Mouse (Mus musculus) CH12.LX (cell line): ENCODE results near the gene Pttg1ip. TPM values are rescaled to one million over a fixed set of nuclear protein-coding genes. Genes with fewer than 3 reads are reported as not detected.

Experiments used
- DNase-seq: peaks from one replicate; pipeline ENCODE4 v3.0.0-alpha.2; 2013; ENCODE audit errors: extremely low read depth
- H3K27ac ChIP-seq: 2 replicates; pipeline ENCODE4 v1.5.1; 2012; ENCODE audit warnings: low read depth, mild to moderate bottlenecking, control low read depth, moderate library complexity; ENCODE audit not compliant: insufficient read depth
- H3K27me3 ChIP-seq: replicated peaks from 2 replicates; pipeline ENCODE3; 2012; ENCODE audit warnings: inconsistent platforms
- H3K36me3 ChIP-seq, 2 experiments: replicated peaks in 1 of 2; 2 replicates each; pipeline versions ENCODE3 to v1.6.1; 2012; ENCODE audit warnings: inconsistent platforms in 1 of 2, low read length in 1 of 2, mild to moderate bottlenecking in 1 of 2, mixed read lengths in 1 of 2, moderate library complexity in 1 of 2; ENCODE audit not compliant: control insufficient read depth in 1 of 2, insufficient read depth in 1 of 2
- H3K4me1 ChIP-seq, 2 experiments: 2 replicates each; pipeline ENCODE4 v1.6.1; 2012; ENCODE audit warnings: inconsistent platforms in 1 of 2, moderate library complexity in 1 of 2; ENCODE audit not compliant: insufficient read depth in 2 of 2, control insufficient read depth in 1 of 2
- H3K4me2 ChIP-seq: 2 replicates; pipeline ENCODE4 v1.6.1; 2012; ENCODE audit warnings: low read depth, mild to moderate bottlenecking, control low read depth; ENCODE audit not compliant: poor library complexity, insufficient read depth, severe bottlenecking
- H3K4me3 ChIP-seq, 3 experiments: fragments of 150-350 bp in 1 of 3; sonication (generic) in 1 of 3; replicated peaks in 1 of 3; 2 replicates each; pipeline versions ENCODE3 to v1.5.1; 2011 to 2012; ENCODE audit warnings: low read depth in 2 of 3, low read length in 2 of 3, mild to moderate bottlenecking in 2 of 3, moderate library complexity in 2 of 3, control low read depth in 1 of 3, improper control_type of control experiment in 1 of 3, inconsistent platforms in 1 of 3, mixed read lengths in 1 of 3; ENCODE audit not compliant: poor library complexity in 1 of 3
- H3K79me2 ChIP-seq: replicated peaks from 2 replicates; pipeline ENCODE4 v1.6.1; 2012; ENCODE audit warnings: mild to moderate bottlenecking, moderate library complexity; ENCODE audit not compliant: control insufficient read depth, poor library complexity, insufficient read depth, severe bottlenecking; ENCODE audit errors: extremely low read depth
- H3K9ac ChIP-seq: 2 replicates; pipeline ENCODE4 v1.6.1; 2012; ENCODE audit warnings: low read depth, mild to moderate bottlenecking, control low read depth, moderate library complexity; ENCODE audit not compliant: insufficient read depth
- H3K9me3 ChIP-seq: replicated peaks from 2 replicates; pipeline ENCODE3; 2012; ENCODE audit warnings: low read length, inconsistent platforms, mixed read lengths
- BHLHE40 ChIP-seq: IDR thresholded peaks from 2 replicates; pipeline ENCODE4 v1.6.1; 2011; ENCODE audit warnings: mild to moderate bottlenecking, low read depth, low read length, improper control_type of control experiment
- E2F4 ChIP-seq: IDR thresholded peaks from 2 replicates; pipeline ENCODE4 v1.6.1; 2011; ENCODE audit warnings: low read depth, low read length, improper control_type of control experiment; ENCODE audit not compliant: insufficient replicate concordance
- ELF1 ChIP-seq: IDR thresholded peaks from 2 replicates; pipeline ENCODE4 v1.6.1; 2014; ENCODE audit warnings: low read depth, mild to moderate bottlenecking, inconsistent platforms, low read length, improper control_type of control experiment
- ETS1 ChIP-seq: conservative IDR thresholded peaks from 2 replicates; pipeline ENCODE4 v1.6.1; 2012; ENCODE audit warnings: low read depth, mild to moderate bottlenecking, inconsistent platforms, low read length, improper control_type of control experiment, moderate library complexity
- HCFC1 ChIP-seq: IDR thresholded peaks from 2 replicates; pipeline ENCODE4 v1.6.1; 2012; ENCODE audit warnings: low read depth, mild to moderate bottlenecking, inconsistent platforms, low read length, improper control_type of control experiment
- IRF4 ChIP-seq: IDR thresholded peaks from 2 replicates; pipeline ENCODE4 v1.6.1; 2014; ENCODE audit warnings: low read depth, mild to moderate bottlenecking, inconsistent platforms, low read length, improper control_type of control experiment
- JUND ChIP-seq: conservative IDR thresholded peaks from 2 replicates; pipeline ENCODE4 v1.6.1; 2011; ENCODE audit warnings: low read depth, low read length, improper control_type of control experiment
- MAFK ChIP-seq: IDR thresholded peaks from 2 replicates; pipeline ENCODE4 v1.6.1; 2011; ENCODE audit warnings: low read length, improper control_type of control experiment; ENCODE audit not compliant: insufficient replicate concordance
- MEF2A ChIP-seq: IDR thresholded peaks from 2 replicates; pipeline ENCODE4 v1.6.1; 2014; ENCODE audit warnings: low read depth, mild to moderate bottlenecking, inconsistent platforms, low read length, improper control_type of control experiment, borderline replicate concordance
- NELFE ChIP-seq: IDR thresholded peaks from 2 replicates; pipeline ENCODE4 v1.6.1; 2011; ENCODE audit warnings: low read depth, low read length, improper control_type of control experiment
- NRF1 ChIP-seq: IDR thresholded peaks from 2 replicates; pipeline ENCODE4 v1.6.1; 2014; ENCODE audit warnings: low read depth, mild to moderate bottlenecking, inconsistent platforms, low read length, improper control_type of control experiment, moderate library complexity
- POLR2A ChIP-seq: IDR thresholded peaks from 2 replicates; pipeline ENCODE4 v1.6.1; 2011; ENCODE audit warnings: low read depth, mild to moderate bottlenecking, improper control_type of control experiment, low read length
- RCOR1 ChIP-seq: conservative IDR thresholded peaks from 2 replicates; pipeline ENCODE4 v1.6.1; 2012; ENCODE audit warnings: low read depth, mild to moderate bottlenecking, inconsistent platforms, low read length, improper control_type of control experiment
- SIN3A ChIP-seq: IDR thresholded peaks from 2 replicates; pipeline ENCODE4 v1.6.1; 2012; ENCODE audit warnings: low read length, improper control_type of control experiment, inconsistent platforms
- ZC3H11A ChIP-seq: IDR thresholded peaks from 2 replicates; pipeline ENCODE4 v1.6.1; 2012; ENCODE audit warnings: low read depth, mild to moderate bottlenecking, inconsistent platforms, low read length, improper control_type of control experiment
- dilution Hi-C: fragments of 300-500 bp; cut with MboI; formaldehyde crosslinking; loops from 2 replicates; pipeline ENCODE4 v1.14.3; 2020; ENCODE audit warnings: low sequenced_read_pairs; ENCODE audit not compliant: extremely low pct_unique_long_range_greater_than_20kb, extremely low pct_ligation_motif_present
- in situ Hi-C: fragments of 300-500 bp; cut with MboI; formaldehyde crosslinking; loops from 3 replicates; pipeline ENCODE4 v1.14.3; 2019; ENCODE audit warnings: low sequenced_read_pairs, low pct_ligation_motif_present, low pct_unique_long_range_greater_than_20kb, mixed read lengths
- polyA plus RNA-seq: library from polyadenylated mRNA; unstranded; fragments of >175 nt; gene quantifications from 2 replicates; pipeline ENCODE4 v1.2.1, GENCODE M21; 2012; ENCODE audit warnings: low read depth; ENCODE audit not compliant: insufficient read length
- total RNA-seq, 2 experiments: library from RNA; depleted of rRNA; stranded (reverse); fragments of 300-350 nt in 1 of 2; fragments of >200 nt in 1 of 2; gene quantifications; 2 replicates each; pipeline ENCODE4 v1.2.3; 2012 to 2014

The Pttg1ip gene
- total and polyA plus RNA-seq, 3 experiments = 18.9 to 25.3 (median 20.7) TPM

DNA sequence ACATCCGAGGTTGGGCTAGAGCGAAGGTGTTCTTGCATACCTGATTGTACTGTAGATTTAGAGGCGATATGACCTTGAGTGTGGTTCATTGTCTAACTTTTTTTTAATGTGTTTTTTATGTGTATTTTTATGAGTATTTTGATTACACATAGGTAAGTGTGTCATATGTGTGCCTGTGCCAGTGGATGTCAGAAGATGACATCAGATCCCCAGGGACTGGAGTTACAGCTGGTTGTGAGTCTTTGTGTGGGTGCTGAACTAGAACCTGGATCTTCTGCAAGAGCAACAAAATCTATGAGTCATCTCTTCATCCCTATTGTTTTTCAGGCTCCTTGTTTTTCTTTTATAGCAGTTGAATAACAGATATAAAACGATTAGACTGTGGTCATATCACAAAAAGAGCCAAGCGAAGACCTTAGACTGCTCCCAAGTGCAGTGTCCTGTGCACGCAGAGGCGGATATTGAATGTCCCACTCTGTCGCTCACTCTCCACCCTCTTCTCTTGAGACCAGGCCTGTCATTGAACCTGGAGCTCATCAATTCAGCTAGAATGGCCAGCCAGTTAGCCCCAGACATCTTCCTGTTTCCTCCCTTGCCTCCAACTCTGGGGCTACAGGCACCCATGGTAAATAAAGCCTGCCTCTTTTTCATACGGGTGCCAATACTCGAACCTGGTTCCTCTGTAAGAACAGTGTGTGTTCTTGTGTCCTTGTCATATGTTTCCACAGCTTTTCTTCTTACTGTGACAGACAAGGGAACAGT, 42.3 kb downstream of the Pttg1ip start:
- Histone ChIP-seq H3K27ac (no peak overlapping the region; the same call in 1 of the 2 replicates), H3K36me3 (peaks cover 15 to 48% of the 10 kb centered on the region in 2 experiments), H3K9ac (peak overlapping the region; percentile 98), H3K27me3 (no peaks in the 10 kb centered on the region), H3K9me3 (no peaks in the 10 kb centered on the region), H3K79me2 (peaks cover 59% of the 10 kb centered on the region), H3K4me2 (peak overlapping the region; percentile 94; the same call in 1 of the 2 replicates), H3K4me1 (peaks cover 12 to 53% of the 10 kb centered on the region in 2 experiments), H3K4me3 (peak overlapping the region; percentile 75 to 99 (median 97))
- TF ChIP-seq ETS1 (peak; percentile 43; the same call in 1 of the 2 replicates), ELF1 (no peak), SIN3A (peak; percentile 10; the same call in 1 of the 2 replicates)
- peak; percentile 49 for DNase-seq
- in situ Hi-C loops (loop anchor here (10.0 kb wide), 1 partner anchor 109 kb away; the partner anchor contains the start of gene Fam207a), dilution Hi-C loops (no loop called here)

DNA sequence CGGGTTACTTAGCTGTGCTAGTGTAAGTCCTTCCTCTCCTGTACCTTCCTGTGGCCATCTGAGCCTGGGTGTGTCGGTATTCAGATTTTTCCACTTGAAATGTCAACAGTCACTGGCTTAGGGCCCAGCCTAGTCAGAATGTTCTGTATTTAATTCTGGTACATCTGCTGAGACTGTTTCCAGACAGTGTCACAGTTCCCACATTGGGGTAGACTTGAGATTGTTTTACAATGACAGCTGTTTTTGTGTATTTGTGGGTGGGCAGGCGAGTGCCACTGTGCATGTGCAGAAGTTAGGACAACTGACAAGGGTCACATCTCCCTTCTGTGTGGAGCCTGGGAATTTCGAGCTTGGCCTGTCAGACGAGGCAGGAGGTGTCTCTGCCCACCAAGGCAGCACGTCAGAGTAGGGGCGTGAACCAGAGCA, 43.1 kb downstream of the Pttg1ip start:
- H3K36me3 ChIP-seq = peaks cover 18 to 50% of the 10 kb centered on the region in 2 experiments
- H3K9me3 ChIP-seq = no peaks in the 10 kb centered on the region
- H3K27ac ChIP-seq = peak overlapping the region; percentile 29
- no peaks in the 10 kb centered on the region for H3K27me3 ChIP-seq
- TF ChIP-seq MEF2A (no peak), NELFE (no peak), ZC3H11A (no peak), RCOR1 (no peak), POLR2A (no peak), ELF1 (no peak), NRF1 (no peak), HCFC1 (no peak), E2F4 (no peak), BHLHE40 (no peak), IRF4 (no peak), MAFK (no peak), JUND (no peak), SIN3A (no peak)
- TF ChIP-seq, all 38 proteins: peak for 0
- peaks cover 12 to 60% of the 10 kb centered on the region in 2 experiments for H3K4me1 ChIP-seq
- H3K79me2 ChIP-seq = peaks cover 67% of the 10 kb centered on the region
- H3K9ac ChIP-seq = no peak overlapping the region
- H3K4me2 ChIP-seq = no peak overlapping the region
- dilution Hi-C loops (no loop called here), in situ Hi-C loops (loop anchor here (10.0 kb wide), 1 partner anchor 110 kb away; the partner anchor contains the start of gene Fam207a)
- DNase-seq = no peak
- no peak overlapping the region for H3K4me3 ChIP-seq
